Mouse (Mus musculus) layer of hippocampus, postnatal 25 days (tissue): ENCODE results near the gene Clca4a. TPM values are rescaled to one million over a fixed set of nuclear protein-coding genes. Genes with fewer than 3 reads are reported as not detected.
"Not testable (repeated sequence)": the region's sequence is repeated elsewhere in the genome, so short reads cannot be mapped to it uniquely, and the experiment has no call there.

Experiments used
- DNase-seq, 2 experiments: peaks; one replicate each; pipeline ENCODE4 v3.0.0; 2022; ENCODE audit warnings: mixed read lengths in 2 of 2, low spot score in 1 of 2; ENCODE audit errors: extremely low spot score in 1 of 2
- total RNA-seq, 2 experiments: library from RNA; stranded (reverse); gene quantifications; 2 replicates each; pipeline ENCODE4 v1.2.3; 2021

The Clca4a gene
- total RNA-seq, result not detected

DNA sequence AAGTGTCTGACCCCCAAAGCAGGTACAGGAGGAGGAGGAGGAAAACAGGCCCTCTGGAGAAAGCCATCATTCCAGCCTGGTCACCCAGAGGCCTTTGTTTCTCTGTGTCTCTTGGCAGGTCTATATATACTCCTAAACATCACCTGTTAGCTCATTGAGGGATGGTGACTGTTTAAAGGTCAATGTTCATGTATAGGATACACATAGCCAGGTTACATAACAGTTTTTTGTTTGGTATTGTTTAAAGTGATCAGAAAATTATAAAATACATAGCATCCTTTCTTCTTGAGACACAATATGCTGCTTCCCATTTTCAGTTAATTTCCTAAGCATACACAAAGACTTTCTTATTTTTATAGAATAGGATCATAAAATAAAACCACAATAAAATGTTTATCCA, at the start of gene Clca4a:
Gene Clca4a (minus strand): TSS at position 101 of the 400 bp plus-strand sequence.
- DNase-seq, result no peak

DNA sequence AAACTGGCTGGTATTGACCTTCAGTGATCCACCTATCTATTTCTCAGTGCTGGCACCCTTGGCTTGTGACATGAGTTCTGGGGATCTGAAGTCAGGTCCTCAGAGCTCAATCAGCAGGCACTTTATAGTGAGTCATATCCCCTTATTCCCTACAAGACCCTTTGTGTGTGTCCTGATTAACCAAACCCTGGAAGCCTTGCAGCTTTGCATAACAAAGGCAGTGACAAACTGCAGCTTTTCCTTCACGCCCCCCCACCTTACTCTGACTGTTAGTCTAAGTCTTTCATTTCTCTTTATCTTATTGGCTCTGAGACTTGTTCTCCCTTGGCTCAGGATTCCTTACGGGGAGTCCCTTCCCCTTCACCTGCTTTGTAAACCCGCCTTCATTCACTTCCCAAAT, 43.0 kb upstream of the Clca4a start:
- no peak for DNase-seq

DNA sequence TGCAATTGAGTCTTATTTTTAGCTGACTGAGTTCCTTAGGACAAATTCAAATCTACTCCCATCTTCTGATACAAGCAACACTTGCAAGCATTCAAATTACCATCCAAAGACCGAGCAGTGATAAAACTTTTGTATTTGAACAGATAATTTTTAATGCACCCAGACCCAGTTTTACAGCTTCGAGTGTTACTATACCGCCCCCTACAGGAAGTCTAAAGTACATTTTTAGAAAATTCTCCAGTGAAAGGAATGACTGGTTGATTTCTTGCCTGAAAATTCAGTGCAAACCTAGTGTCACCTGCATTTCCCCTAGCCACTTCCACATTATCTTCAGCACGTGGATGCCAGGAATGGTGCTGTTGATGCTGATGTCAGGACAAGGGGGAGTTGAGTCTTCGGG, 29.6 kb upstream of the Clca4a start:
- DNase-seq, result no peak

- DNase-seq, result no peak
Measured at GRCm38 (mm10) chr3:145000912-145001311, 26.1 kb upstream of the Clca4a start.

DNA sequence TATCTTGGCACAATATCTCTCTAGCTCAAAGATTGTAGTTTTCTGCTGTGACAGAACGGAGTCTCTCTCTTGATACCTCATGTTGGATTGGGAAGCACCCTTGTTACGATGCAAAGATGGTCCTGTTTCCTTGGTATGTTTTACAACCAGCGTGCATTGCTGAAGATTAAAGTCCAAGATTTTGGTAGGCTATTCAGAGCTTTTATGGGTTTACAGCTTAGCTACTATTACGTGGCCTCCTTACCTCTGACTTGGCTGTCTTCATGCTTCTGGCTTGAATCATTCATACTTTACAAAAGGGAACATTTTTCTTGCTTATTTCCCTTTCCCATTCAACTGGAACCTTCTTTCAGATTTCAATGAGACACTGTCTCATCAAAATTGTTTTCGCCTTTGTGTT, 18.2 kb upstream of the Clca4a start:
- no peak for DNase-seq

DNA sequence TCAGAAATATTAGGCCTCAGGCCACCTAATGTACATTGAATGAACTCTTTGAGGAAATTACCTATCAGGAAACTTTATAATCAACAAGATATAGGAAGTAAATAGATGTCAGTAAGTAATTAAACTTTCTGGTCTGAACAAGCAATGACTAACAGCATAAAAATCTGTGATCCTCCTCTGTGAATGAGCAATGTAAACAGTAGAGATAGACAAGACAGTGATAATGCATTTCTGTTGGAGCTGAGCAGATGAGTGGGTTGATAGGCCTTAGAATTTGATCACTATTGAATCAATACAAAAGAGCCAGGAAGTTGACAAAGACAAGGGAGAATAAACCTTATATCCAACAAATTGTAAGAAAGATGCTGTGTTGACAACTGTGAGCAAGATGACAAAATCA, 17.8 kb upstream of the Clca4a start:
- DNase-seq, result no peak

GRCm38 (mm10) chr3:144985890-144986289, 11.0 kb upstream of the Clca4a start:
- DNase-seq, result no peak

DNA sequence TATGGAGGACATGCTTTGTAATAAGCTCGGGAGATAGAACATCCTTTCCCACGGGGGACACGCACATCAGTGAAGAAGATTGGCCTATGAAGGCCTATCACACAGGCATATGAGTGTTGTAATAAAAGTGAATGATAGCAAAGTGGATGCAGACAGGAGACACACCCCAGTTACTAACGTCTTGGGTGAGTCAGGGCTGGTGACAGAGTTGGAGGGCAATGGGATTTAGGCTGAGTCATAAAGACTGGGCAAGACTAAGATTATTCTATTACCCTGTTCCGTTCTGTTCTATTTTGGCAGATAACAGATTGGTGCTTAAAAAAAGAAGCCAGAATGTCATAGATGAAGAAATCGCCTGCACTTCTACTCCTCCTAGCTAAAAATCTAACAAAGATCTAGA, 5.7 kb upstream of the Clca4a start:
- DNase-seq, result no peak

- DNase-seq, result no peak
Measured at GRCm38 (mm10) chr3:144977631-144978030, 2.8 kb upstream of the Clca4a start.

DNA sequence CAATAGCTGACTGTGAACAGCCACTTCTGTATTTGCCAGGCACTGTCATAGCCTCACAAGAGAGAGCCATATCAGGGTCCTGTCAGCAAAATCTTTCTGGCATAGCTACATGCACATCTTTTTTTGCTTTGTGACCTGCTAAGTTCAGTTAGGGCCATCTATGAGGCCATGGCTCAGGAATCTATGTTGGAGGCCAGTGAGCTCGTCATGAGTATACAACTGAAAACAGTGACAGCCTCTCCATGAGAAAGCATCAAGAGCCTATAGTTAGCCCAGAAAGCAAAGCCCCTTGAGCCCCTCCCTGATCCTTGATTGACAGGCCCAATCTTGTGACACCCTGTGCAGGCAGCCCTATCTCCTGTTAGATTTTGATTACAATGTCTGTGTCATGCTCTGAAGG, 1.2 kb upstream of the Clca4a start:
- no peak for DNase-seq

- DNase-seq, result no peak
Measured at GRCm38 (mm10) chr3:144971553-144972270, 3.1 kb downstream of the Clca4a start.

DNA sequence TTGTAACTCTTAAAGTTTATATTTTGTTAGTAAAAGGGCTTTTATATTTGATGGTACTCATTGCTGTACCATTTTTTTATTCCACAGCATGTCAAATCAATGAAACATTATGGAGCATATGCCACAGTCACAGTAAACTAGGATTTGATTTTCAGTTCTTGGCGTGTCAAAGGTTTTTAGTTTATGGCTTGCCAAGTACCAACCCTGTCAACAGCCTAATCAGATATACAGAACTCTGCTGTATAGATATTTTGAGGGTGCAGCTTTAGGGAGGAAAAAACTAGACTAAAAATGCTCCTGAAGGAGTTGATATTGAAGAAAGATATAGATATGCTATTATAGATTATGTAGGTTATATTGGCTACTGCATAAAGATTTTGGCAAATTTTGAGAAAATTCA, 5.1 kb downstream of the Clca4a start:
- no peak for DNase-seq

DNA sequence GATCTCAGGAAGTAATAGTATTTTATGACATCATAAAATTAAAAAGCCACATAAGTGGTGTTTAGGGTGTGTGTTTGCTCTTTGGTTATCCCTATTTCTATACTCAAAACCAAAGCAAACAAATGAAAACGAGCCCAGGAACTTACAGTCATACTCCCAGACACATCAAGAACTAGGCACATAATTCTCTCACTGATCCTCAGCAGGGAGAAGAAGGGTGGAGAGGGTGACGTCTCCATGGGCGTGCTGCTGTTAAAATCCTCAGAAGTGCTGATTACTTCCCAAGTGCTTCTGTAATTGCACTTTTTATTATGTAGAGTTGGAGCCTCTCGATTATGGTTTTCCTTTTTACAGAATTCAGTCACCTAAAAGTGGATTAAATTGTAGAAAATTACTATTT, 8.8 kb downstream of the Clca4a start:
- DNase-seq, result no peak

- no peak for DNase-seq
Measured at GRCm38 (mm10) chr3:144950829-144951228, 24.0 kb downstream of the Clca4a start.

GRCm38 (mm10) chr3:144947376-144947775, 27.5 kb downstream of the Clca4a start:
- not testable (repeated sequence) for DNase-seq

DNA sequence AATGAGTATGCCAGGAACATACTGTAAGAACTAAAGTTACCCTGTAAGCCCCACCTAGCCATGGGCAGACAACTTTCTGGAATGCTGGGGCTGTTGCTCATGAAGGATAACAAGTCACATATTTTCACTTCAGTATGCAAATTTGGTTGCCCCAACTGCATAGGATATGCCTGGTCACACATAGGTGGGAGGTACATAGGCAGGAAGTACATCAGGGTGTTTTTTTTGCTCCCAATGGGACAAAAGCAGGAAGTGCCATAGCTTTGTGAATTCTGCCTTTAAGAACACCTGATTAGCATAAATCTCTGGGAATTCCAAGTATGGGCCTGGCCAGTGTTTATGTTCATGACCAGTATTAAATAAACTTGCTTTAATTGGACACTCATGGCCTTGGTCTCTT, 41.2 kb downstream of the Clca4a start:
- not testable (repeated sequence) for DNase-seq

DNA sequence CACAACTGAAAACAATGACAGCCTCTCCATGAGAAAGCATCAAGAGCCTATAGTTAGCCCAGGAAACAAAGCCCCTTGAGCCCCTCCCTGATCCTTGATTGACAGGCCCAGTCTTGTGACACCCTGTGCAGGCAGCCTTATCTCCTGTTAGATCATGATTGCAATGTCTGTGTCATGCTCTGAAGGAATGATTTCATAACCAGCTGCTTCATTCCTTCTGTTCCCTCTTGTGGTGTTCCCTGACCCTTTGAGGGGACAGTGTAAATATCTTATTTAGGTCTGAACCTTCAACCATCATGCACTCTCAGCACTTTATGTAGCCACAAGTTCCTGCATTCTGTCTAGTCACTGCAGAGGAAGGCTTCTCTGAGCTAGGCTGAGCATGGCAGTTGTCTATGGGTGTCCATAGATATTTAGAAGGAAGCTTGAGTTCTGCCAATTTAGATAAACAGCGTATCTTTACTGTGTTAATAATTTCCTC, 41.8 kb downstream of the Clca4a start:
- no peak for DNase-seq

DNA sequence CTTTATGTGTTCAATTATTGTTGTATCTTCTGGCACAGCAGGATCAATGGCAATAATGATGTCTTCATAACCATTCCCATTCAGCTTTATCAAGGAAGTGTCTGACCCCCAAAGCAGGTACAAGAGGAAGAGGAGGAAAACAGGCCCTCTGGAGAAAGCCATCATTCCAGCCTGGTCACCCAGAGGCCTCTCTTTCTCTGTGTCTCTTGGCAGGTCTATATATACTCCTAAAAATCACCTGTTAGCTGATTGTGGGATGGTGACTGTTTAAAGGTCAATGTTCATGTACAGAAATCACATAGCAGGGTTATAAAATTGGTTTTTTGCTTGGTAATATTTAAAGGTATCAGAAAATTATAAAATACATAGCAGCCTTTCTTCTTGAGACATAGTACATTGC, 42.5 kb downstream of the Clca4a start, which contains the start of gene Clca4b:
Gene Clca4b (minus strand): TSS at position 195 of the 400 bp plus-strand sequence.
- DNase-seq, result no peak

DNA sequence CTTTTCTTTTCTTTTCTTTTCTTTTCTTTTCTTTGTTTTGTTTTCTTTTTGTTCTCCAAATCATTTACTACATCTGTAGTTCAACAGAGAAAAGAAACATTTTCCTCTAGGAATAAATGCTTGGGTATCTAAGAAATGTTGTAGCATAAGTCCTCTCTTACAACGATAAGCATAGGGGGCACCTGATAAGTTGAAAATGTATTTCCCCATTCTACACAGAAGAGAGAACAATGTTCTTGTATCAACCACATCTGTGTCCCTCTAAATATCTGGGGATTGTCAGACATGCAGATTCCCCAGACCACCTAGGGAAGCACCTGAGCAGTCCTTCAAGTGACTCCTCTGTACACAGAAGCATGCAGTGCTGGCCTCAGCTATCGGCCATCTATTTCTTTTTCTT, 60.8 kb downstream of the Clca4a start:
- DNase-seq, result no peak
